Mouse (Mus musculus) stomach, postnatal 0 days (tissue): ENCODE measurements at regions not wholly inside any gene's neighbourhood (a gene's known extent, or its start where the extent isn't known, plus 50 kb on each side); places are given as distances from the start of the nearest gene placed in this dataset.

Experiments used
- ATAC-seq: fragments of 200-750 bp; cut with Nextera tagmentation; 2 replicates; pipeline ENCODE4 v1.8.0; 2017; ENCODE audit not compliant: low FRiP score, low TSS enrichment
- DNase-seq: peaks from one replicate; pipeline ENCODE4 v3.0.0-alpha.2; 2016; ENCODE audit warnings: low spot score
- H3K27ac ChIP-seq: fragments of 300-500 bp; sonication (generic); replicated peaks from 2 replicates; pipeline ENCODE4 v1.5.1; 2014; ENCODE audit warnings: mild to moderate bottlenecking, control low read depth
- H3K27me3 ChIP-seq: fragments of 300-500 bp; sonication (generic); 2 replicates; pipeline ENCODE4 v1.6.1; 2014; ENCODE audit warnings: low read length; ENCODE audit not compliant: control insufficient read depth, insufficient read depth
- H3K36me3 ChIP-seq: fragments of 300-500 bp; sonication (generic); 2 replicates; pipeline ENCODE4 v1.6.1; 2014; ENCODE audit warnings: low read length, mixed read lengths; ENCODE audit not compliant: control insufficient read depth, insufficient read depth
- H3K4me1 ChIP-seq: fragments of 300-500 bp; sonication (generic); replicated peaks from 2 replicates; pipeline ENCODE4 v1.6.1; 2014; ENCODE audit warnings: antibody characterized with exemption; ENCODE audit not compliant: control insufficient read depth, insufficient read depth
- H3K4me2 ChIP-seq: fragments of 300-500 bp; sonication (generic); replicated peaks from 2 replicates; pipeline ENCODE4 v1.6.1; 2014; ENCODE audit warnings: low read depth, mild to moderate bottlenecking, control low read depth, moderate library complexity
- H3K4me3 ChIP-seq: fragments of 300-500 bp; sonication (generic); 2 replicates; pipeline ENCODE4 v1.5.1; 2014; ENCODE audit warnings: low read depth, low read length, control low read depth
- H3K9ac ChIP-seq: fragments of 300-500 bp; sonication (generic); 2 replicates; pipeline ENCODE4 v1.6.1; 2014; ENCODE audit warnings: mild to moderate bottlenecking, low read length, control low read depth, mixed read lengths
- H3K9me3 ChIP-seq: fragments of 300-500 bp; sonication (generic); 2 replicates; pipeline ENCODE4 v1.6.1; 2016; ENCODE audit warnings: low read length; ENCODE audit not compliant: control insufficient read depth
- CTCF ChIP-seq: IDR thresholded peaks from 2 replicates; pipeline ENCODE4 v1.5.1; 2016; ENCODE audit warnings: antibody characterized with exemption, low read depth, mild to moderate bottlenecking, moderate library complexity
- EP300 ChIP-seq: optimal IDR thresholded peaks from 2 replicates; pipeline ENCODE3; 2016; ENCODE audit warnings: antibody characterized with exemption
- WGBS: fragments of 180-500 bp; shearing (Covaris S2); extraction: QIAGEN DNeasy Blood & Tissue Kit; methylation state at CpG from one replicate; pipeline ENCODE4 v1.1.7; 2014; 5-methylcytosine and 5-hydroxymethylcytosine counted together

GRCm38 (mm10) chr9:27453476-27453875 lies 56.9 kb downstream of the Spata19 start:
- 72% methylated on average over 2 of the region's 2 CpGs for WGBS
- Histone ChIP-seq H3K4me1 (no peaks in the 10 kb centered on the region), H3K27me3 (no peaks in the 10 kb centered on the region), H3K27ac (no peak overlapping the region), H3K36me3 (no peaks in the 10 kb centered on the region), H3K4me2 (no peak overlapping the region), H3K4me3 (no peak overlapping the region), H3K9ac (no peak overlapping the region), H3K9me3 (no peaks in the 10 kb centered on the region)
- TF ChIP-seq EP300 (no peak), CTCF (no peak)
- no peak for ATAC-seq
- no peak for DNase-seq

GRCm38 (mm10) chr9:27453924-27454652 lies 57.5 kb downstream of the Spata19 start:
- no peaks in the 10 kb centered on the region for H3K4me1 ChIP-seq
- no peak for ATAC-seq
- H3K27ac ChIP-seq: no peak overlapping the region
- no peak overlapping the region for H3K4me3 ChIP-seq
- no peaks in the 10 kb centered on the region for H3K27me3 ChIP-seq
- no peak for DNase-seq
- no peaks in the 10 kb centered on the region for H3K9me3 ChIP-seq
- no peaks in the 10 kb centered on the region for H3K36me3 ChIP-seq
- WGBS: 48% methylated on average over 10 of the region's 10 CpGs
- no peak for TF ChIP-seq CTCF
- TF ChIP-seq EP300: no peak
- H3K9ac ChIP-seq: no peak overlapping the region
- no peak overlapping the region for H3K4me2 ChIP-seq

DNA sequence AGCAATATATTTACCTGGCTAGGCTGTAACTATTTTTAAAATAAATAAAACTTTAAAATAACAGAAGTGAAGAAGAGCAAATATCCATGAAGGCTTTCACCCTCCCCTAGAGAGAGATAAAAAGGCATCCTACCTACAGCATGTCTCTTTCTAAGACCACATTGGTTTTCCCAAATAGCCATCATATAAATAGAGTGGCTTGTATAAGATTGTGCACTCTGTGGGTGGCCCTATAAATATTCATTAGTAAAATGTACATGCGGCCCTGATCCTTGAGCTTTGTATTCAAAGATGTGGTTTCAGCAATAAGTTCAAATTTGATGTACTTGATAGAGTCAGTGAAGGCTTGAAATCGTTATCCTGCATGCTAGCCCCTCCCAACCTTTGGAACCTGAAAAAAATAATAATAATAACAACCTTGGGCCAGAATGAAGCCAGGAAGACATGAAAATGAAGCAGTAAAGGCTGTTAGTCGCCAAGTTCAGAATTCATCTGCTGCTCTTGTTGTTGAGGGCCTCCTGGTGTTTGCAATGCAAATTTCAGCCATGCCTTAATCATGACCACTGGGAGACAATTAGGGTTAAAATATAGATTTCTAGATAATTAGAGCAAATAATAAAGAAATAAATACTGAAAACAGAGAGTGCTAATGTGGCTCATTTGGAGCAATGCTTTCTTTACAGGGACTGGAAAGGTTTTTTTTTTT lies 61.9 kb downstream of the Spata19 start:
- Histone ChIP-seq H3K4me1 (no peaks in the 10 kb centered on the region), H3K27me3 (no peaks in the 10 kb centered on the region), H3K4me2 (no peak overlapping the region), H3K9me3 (no peaks in the 10 kb centered on the region), H3K27ac (no peak overlapping the region), H3K9ac (no peak overlapping the region), H3K36me3 (no peaks in the 10 kb centered on the region), H3K4me3 (no peak overlapping the region)
- WGBS: 51% methylated on average over 3 of the region's 3 CpGs
- DNase-seq (no peak), ATAC-seq (no peak)
- no peak for TF ChIP-seq EP300
- no peak for TF ChIP-seq CTCF

- no peak overlapping the region for H3K4me3 ChIP-seq
- no peaks in the 10 kb centered on the region for H3K36me3 ChIP-seq
- no peaks in the 10 kb centered on the region for H3K4me1 ChIP-seq
- no peaks in the 10 kb centered on the region for H3K9me3 ChIP-seq
- ATAC-seq (no peak), DNase-seq (no peak)
- no peak for TF ChIP-seq EP300
- TF ChIP-seq CTCF: no peak
- H3K9ac ChIP-seq: no peak overlapping the region
- H3K27me3 ChIP-seq: no peaks in the 10 kb centered on the region
- WGBS: 38% methylated on average over 8 of the region's 8 CpGs
- no peak overlapping the region for H3K27ac ChIP-seq
- no peak overlapping the region for H3K4me2 ChIP-seq
These were observed 64.4 kb downstream of the Spata19 start for GRCm38 (mm10) chr9:27461029-27461428.

GRCm38 (mm10) chr9:27464006-27464405 lies 67.4 kb downstream of the Spata19 start:
- H3K4me2 ChIP-seq: no peak overlapping the region
- H3K9ac ChIP-seq: no peak overlapping the region
- DNase-seq (no peak), ATAC-seq (no peak)
- no peak overlapping the region for H3K4me3 ChIP-seq
- H3K27me3 ChIP-seq: no peaks in the 10 kb centered on the region
- H3K4me1 ChIP-seq: no peaks in the 10 kb centered on the region
- no peaks in the 10 kb centered on the region for H3K36me3 ChIP-seq
- H3K27ac ChIP-seq: no peak overlapping the region
- WGBS: 90% methylated on average over 1 of the region's 1 CpGs
- TF ChIP-seq EP300 (no peak), CTCF (no peak)
- no peaks in the 10 kb centered on the region for H3K9me3 ChIP-seq

DNA sequence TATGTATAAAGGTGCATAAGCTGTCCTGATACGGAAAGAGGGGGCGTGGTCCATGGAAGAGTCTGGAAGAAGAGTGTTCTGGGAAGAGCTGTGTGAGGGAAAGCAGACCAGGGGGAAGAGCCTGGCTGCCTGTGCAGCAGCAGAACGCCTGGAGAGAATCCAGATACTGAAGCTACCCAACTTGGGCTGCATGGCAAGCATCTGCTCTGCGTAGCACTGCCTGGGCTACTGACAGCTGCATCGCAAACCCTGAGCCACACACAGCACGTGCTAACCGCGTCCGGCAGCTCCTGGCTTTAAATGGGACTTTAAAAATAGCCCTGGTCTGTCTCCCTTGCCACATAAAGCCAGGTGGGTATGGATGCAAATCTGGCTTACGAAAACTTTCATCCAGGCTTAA lies 78.9 kb downstream of the Spata19 start:
- Histone ChIP-seq H3K36me3 (no peaks in the 10 kb centered on the region), H3K27me3 (no peaks in the 10 kb centered on the region), H3K27ac (no peak overlapping the region), H3K4me2 (no peak overlapping the region), H3K9ac (no peak overlapping the region), H3K4me3 (no peak overlapping the region), H3K4me1 (no peaks in the 10 kb centered on the region), H3K9me3 (no peaks in the 10 kb centered on the region)
- TF ChIP-seq CTCF (no peak), EP300 (no peak)
- 80% methylated on average over 10 of the region's 10 CpGs for WGBS
- no peak for ATAC-seq
- DNase-seq: no peak
